Mouse (Mus musculus) embryo, embryonic 11.5 days (tissue): ENCODE data around the gene 1110017D15Rik.
"Not testable (repeated sequence)": the region's sequence is repeated elsewhere in the genome, so short reads cannot be mapped to it uniquely, and the experiment has no call there.

Source experiments
- DNase-seq: peaks from one replicate; pipeline ENCODE4 v3.0.0-alpha.2; 2012; ENCODE audit warnings: low read depth, low spot score

Gene 1110017D15Rik

DNA sequence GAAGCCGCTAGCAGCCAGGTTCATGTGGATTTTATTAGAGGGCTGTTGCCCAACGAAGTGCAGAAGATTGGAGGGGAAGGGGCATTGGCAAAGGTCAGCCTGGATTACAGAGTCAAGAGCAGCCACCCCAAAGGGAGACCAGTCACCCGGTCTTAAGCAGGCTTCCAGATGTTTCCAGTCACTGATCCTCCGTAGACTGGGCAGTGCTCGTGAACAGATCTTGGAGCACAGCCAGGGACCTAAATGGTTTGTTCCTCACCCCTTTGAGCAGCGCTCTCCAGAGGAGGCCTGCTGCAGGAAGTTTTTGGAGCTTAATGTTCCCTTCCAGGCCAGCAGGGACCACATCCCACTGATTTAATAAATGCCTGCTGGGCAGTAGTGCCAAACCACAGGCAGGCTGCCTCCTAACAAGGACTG lies 35.5 kb downstream of the 1110017D15Rik start:
- DNase-seq: no peak

DNA sequence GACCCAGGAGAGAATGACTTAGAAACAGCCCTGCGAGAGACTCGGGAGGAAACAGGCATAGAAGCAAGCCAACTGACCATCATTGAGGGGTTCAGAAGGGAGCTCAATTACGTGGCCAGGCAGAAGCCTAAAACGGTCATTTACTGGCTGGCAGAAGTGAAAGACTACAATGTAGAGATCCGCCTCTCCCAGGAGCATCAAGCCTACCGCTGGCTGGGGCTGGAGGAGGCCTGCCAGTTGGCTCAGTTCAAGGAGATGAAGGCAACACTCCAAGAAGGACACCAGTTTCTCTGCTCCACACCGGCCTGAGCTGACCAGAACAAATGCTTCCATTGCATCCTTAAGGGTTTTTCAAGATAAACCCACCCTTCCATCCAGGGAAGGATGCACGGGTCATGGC lies 36.9 kb downstream of the 1110017D15Rik start:
- DNase-seq: no peak

DNA sequence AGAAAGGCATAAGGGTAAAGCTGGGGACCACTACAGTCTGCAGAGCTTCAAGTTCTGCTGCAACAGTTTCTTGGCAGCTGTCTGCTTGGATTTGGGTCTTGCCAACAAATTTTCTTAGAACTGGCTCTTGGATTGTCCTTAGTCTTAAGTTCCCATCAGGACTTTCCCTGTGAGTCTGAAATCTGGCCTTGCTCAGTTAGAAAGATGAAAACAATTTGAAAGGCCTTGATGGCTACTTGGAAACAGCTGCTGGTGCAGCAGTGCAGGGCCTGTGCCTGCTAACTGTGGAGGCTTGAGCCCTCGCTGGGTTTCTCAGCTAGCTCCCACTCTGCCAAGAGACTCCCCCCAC lies 37.7 kb downstream of the 1110017D15Rik start:
- DNase-seq: no peak

DNA sequence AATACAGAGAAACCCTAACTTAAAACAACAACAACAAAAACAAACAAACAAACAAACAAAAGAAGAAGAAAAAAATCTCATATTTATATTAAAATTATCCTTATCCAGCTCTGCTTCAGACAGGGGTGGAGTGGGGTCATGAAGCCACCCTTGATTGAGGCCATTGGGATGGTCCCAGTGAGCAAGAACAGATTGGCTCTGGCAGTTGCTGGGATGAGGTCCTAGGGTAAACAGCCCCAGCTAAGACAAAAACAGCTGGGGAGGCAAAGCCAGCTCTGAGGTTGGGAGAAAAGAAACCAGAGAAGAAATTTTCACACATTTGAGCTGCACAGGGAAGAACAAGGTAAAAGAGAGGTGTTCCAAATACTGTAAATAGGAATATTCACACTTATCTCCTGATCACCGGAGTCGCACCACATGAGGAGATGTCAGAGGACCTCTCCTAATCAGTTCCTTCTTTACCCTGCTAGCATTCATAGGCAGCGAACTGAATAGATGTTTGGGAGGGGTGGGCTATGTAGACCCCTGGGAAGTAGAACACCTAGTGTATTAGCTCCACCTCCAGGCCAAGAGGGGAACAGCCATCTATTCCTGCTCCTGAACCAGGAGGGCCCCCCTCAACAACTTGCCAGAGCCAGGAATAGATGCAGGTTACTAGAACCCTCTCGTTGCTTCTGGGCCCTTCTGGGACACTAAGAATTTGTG lies 38.2 kb downstream of the 1110017D15Rik start:
- DNase-seq: no peak

DNA sequence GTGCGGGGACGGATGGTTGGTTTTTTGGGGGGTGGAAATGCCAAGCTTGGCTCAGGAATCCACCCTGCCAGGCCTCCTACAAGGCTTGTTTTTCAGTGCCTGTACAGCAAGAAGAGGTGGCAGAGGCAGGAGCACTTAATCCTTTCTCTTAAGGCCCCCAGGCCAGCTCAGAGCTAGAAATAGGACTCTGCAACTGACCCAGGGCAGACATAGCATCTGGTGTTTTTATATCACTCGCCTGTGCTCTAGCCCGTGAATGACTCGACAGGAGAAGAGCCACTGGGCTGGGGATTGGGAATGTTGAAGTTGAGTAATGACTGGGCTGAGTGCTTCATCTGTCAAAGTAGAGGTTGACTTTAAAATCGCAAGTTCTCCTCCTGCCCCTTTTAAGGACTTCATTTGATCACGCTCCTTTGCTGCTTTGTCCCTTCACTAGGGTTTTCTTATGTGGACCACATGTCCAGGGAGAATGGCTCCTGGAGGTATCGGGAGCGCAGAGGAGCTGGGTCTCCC lies 39.4 kb downstream of the 1110017D15Rik start:
- no peak for DNase-seq

DNA sequence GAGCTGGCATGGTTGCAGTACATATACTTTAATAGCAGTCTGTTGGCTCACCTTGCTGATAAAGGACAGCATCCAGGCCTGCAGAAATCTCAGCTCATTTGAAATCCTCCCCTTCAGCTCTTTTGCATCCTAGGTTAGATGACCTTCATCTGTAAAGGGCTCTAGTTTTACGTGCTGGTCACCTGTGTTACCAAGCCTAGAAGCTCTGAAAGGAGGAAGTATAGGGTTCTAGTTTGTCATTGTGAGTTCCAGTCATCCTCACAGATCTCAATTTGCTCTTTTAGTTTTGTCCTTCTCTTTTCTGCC lies 45.8 kb downstream of the 1110017D15Rik start:
- DNase-seq: no peak

DNA sequence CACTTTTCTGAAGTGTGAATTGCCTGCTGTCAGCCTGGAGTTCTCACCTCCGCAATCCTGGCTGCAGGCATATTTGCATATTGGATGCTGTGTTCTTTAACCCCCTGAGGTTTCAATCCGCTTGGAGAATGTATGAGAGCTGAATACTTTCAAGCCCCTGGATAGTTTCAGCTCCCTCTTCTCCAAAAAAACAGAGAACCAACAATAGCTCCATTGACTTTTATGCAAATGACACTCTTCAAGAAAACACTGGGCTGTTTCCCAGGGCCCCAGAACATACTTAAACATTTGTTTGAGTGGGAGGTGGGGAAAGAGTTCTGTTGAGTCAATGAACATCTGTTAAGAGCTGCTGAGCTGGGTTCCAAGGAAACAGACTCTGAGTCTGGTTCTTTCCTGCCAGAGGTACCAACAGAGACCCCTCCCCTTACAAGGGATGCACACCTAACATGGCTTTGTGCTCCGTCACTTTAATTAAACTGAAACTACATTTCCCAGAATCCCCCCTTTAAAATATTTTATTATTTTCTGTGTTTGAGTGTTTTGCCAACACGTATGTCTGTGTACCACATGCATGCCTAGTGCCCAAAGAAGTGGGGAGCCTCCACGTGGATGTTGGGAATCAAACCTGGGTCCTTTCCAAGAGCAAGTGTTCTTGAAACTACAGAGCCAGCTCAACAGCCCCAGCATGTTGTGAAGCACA lies 46.3 kb downstream of the 1110017D15Rik start:
- no peak for DNase-seq

GRCm38 (mm10) chr4:41470051-41470683 lies 47.0 kb downstream of the 1110017D15Rik start:
- no peak for DNase-seq

DNA sequence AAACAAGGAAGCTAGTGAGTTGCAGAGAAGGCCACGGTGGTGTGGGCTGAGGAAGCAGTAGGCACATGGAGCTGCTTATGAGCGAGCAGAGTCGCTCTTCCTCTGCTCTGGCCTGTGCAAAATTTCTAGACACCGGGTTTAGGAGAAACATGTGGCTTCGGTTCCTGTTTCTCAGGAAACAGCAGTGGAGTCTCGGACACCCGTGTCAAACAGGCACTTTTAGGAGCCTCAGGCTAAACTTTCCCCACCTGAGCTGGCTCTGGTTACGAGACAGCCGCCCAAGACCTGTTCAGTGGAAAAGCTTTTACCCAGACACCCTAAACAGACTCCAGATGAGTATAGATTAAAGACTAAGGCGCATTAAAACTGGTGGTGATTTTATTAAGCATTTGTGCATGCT lies 47.9 kb downstream of the 1110017D15Rik start:
- no peak for DNase-seq

- no peak for DNase-seq
These were observed 48.6 kb downstream of the 1110017D15Rik start for GRCm38 (mm10) chr4:41468396-41469080.

DNA sequence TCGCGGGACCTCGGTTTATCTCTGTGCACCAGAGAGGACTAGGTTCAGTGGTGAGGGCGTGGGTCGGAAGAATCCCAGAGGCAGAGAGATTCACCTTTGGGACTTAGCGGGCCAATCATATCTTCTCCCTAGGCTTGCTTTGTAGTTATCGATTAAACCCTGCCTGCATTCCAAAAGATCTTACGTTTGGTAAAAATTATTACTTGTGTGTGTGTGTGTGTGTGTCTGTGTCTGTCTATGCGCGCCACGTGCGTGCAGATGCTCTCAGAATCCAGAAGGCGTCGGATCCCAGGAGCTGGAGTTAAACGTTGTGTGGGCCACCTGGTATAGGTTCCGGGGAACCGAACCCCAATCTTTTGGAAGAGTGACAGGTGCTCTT lies 51.9 kb downstream of the 1110017D15Rik start:
- no peak for DNase-seq

- DNase-seq: peak; percentile 99
These were observed 52.5 kb downstream of the 1110017D15Rik start, which contains the start of the genes Kif24 and Nudt2 for GRCm38 (mm10) chr4:41464345-41465286. Kif24 (minus strand) TSS chr4:41464887. Nudt2 (plus strand) TSS chr4:41465151.

DNA sequence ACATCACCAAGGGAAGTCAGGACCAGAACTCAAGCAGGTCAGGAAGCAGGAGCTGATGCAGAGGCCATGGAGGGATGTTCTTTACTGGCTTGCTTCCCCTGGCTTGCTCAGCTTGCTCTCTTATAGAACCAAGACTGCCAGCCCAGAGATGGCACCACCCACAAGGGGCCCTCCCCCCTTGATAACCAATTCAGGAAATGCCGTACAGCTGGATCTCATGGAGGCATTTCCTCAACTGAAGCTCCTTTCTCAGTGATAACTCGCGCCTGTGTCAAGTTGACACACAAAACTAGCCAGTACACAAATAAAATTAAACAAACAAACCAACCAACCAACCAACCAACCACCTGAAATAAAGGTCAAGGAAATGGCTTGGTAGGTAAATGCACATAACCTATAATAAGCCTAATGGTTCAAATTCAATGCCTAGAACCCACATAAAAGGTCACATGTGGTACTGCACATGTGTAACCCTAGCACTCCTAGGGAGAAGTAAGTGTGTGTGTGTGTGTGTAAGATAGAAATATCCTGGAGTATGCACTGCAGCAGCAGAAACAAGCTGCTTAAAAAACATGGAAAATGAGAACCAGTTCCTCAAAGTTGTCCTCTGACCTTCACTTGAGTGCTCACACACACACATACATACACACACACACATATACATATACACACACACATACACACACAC lies 53.9 kb downstream of the 1110017D15Rik start:
- DNase-seq: not testable (repeated sequence)

DNA sequence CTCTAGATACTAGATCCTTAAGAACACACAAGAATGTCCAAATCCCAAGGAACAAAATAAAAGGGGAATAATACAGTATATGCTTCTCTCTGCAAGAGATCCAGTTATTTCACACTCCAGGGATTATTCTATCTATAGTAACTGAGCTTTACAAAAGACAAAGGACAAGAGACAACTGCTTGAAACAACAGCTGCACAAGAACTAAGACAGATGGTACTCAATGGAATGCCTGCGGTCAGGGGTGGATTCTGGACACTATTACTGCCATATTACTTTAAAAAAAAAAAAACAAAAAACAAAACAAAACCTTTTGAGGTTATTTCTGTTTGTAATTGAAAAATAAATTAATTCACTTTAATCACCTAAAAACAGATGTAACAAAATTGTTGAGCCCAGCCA lies 56.4 kb downstream of the 1110017D15Rik start:
- no peak for DNase-seq
